Mouse (Mus musculus): ENCODE data around the gene Atp11c.

Atp11c gene

DNA sequence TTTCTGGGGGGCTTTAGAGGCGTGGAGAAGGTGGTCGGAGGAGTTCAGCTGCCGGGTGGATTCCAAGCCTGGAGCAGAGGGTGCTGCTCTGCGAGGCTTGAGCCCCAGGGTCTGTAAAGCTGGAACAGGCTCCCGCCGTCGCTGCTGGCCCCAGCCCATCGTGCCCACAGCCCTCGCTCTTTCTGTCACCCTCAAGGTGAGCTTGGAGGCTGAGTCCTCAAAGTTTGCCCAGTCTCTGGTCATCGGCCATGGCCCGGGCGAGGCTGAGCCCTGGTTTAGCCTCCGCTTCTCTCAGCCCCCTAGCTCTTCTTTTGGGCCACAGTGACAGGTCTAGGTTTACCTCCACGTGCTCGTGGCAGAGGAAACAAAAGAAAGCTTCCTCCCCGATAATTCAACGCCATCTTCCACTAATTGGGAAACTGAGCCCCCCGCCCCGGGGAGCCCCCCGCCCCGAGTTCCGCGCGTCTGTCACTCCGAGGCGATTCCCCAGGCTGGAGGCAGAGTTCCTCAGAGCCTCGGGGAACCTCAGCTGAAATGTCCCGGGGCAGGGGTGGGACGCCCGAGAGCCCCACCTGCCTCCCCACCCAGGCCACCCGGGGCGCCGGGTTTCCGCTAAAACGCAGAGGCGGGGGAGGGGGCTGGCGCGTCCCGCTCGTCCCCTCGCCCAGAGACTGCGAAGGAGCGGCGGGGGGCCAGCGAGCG is 189.3 kb downstream of the Atp11c start:
- ATAC-seq (ENCODE audit: insufficient number of reproducible peaks, low FRiP score, low TSS enrichment): 0 out of 2 replicates have a peak, but pooled peaks have one; percentile 11

GRCm38 (mm10) chrX:60394292-60394691 is 198.2 kb downstream of the Atp11c start:
- ATAC-seq (ENCODE audit: insufficient number of reproducible peaks, low FRiP score, low TSS enrichment): peak; percentile 74

GRCm38 (mm10) chrX:60386852-60387251 is 205.6 kb downstream of the Atp11c start:
- ATAC-seq (ENCODE audit: insufficient number of reproducible peaks, low FRiP score, low TSS enrichment): no peak

GRCm38 (mm10) chrX:60381711-60382110 is 210.8 kb downstream of the Atp11c start:
- ATAC-seq (ENCODE audit: insufficient number of reproducible peaks, low FRiP score, low TSS enrichment): no peak

- ATAC-seq (ENCODE audit: insufficient number of reproducible peaks, low FRiP score, low TSS enrichment): no peak
Measured at GRCm38 (mm10) chrX:60380386-60380785, 212.1 kb downstream of the Atp11c start.

- ATAC-seq (ENCODE audit: insufficient number of reproducible peaks, low FRiP score, low TSS enrichment): no peak
Measured at GRCm38 (mm10) chrX:60348741-60349140, 243.8 kb downstream of the Atp11c start.

GRCm38 (mm10) chrX:60345447-60345846 is 247.1 kb downstream of the Atp11c start:
- ATAC-seq (ENCODE audit: insufficient number of reproducible peaks, low FRiP score, low TSS enrichment): no peak

GRCm38 (mm10) chrX:60344991-60345390 is 247.5 kb downstream of the Atp11c start:
- no peak for ATAC-seq (ENCODE audit: insufficient number of reproducible peaks, low FRiP score, low TSS enrichment)

DNA sequence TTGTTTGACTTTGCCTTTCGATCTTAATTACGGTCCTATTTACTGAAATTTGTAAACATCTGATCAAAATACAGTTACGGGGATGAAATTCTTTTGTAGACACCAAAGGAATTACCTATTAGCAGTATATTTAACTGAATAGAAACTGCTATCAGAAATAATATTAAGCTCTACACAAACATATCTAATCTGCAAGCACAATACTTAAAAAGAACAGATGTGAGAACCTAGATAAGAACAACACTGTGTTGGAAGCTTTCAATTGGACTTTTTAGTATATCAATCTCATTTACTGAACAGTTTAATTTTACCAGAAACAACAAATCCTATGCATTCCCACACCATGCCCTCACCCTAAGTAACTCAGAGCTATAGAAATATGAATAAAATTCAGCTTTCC is 262.8 kb downstream of the Atp11c start:
- ATAC-seq (ENCODE audit: insufficient number of reproducible peaks, low FRiP score, low TSS enrichment): no peak

DNA sequence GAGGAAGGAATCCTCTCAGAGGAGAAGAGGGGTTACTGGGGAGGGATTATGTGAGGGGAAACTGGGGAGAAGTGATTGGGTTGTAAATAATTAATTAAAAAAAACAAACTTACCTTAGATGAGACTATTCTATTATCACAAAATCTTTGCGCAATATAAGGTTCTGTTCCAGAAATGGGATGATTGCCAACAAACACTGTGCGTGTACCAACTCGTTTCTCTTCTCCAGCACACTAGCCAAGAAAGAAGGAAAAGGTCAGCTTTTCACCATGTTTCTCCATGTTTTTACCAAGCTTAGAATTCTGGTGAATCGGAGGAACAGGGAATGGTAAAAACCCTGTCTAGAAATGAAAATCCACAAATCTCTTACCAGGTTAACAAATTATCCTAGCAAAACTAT is 271.2 kb downstream of the Atp11c start:
- ATAC-seq (ENCODE audit: insufficient number of reproducible peaks, low FRiP score, low TSS enrichment): no peak

DNA sequence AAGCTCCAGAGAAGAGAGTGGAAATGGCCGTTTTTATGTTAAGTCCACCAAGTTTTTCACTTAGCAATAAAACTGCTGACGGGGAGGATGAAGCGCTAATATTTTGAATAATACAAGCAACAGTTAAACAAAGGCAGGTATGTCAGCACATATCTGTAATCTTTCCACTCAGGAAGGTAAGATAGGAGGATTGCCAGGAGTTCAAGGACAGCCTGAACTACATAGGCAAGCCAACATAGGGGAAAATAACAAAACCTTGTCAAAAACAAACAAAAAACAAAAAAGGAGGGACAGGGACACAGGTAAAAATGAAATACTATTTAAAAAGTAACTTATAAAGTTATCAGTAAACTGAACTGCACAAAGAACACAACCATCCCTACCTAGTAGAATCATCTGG is 274.8 kb downstream of the Atp11c start:
- no peak for ATAC-seq (ENCODE audit: insufficient number of reproducible peaks, low FRiP score, low TSS enrichment)

- ATAC-seq (ENCODE audit: insufficient number of reproducible peaks, low FRiP score, low TSS enrichment): peak; percentile 75
Measured at GRCm38 (mm10) chrX:60292335-60292734, 300.2 kb downstream of the Atp11c start.

GRCm38 (mm10) chrX:60255346-60255745 is 337.2 kb downstream of the Atp11c start:
- no peak for ATAC-seq (ENCODE audit: insufficient number of reproducible peaks, low FRiP score, low TSS enrichment)

DNA sequence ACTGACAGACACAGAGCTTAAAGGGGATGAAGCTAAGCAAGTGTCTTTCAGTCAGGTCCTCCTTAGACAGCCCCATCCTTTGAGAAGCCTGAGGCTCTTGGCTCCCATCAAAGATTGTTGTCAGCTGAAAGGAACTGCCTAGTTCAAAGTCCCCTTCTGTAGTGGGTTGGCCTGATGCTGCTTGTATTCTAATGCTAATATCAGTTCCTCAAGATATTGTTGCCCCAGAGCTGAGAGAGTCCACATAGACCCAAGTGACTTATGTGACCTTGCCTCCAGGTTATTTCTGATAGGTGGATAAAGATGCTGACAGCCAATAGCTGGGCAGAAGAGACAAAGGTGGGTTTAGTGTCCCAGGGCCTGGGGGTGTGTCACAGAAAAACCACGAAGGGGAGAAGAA is 404.8 kb downstream of the Atp11c start:
- no peak for ATAC-seq (ENCODE audit: insufficient number of reproducible peaks, low FRiP score, low TSS enrichment)

GRCm38 (mm10) chrX:60182611-60183010 is 409.9 kb downstream of the Atp11c start:
- no peak for ATAC-seq (ENCODE audit: insufficient number of reproducible peaks, low FRiP score, low TSS enrichment)

- ATAC-seq (ENCODE audit: insufficient number of reproducible peaks, low FRiP score, low TSS enrichment): no peak; the same call in 1 of the 2 replicates
Measured at GRCm38 (mm10) chrX:60178744-60179458, 413.6 kb downstream of the Atp11c start, which contains the start of gene Mcf2. Mcf2 (minus strand) TSS chrX:60179089.

GRCm38 (mm10) chrX:60178025-60178743 is 414.3 kb downstream of the Atp11c start:
- ATAC-seq (ENCODE audit: insufficient number of reproducible peaks, low FRiP score, low TSS enrichment): 0 out of 2 replicates have a peak, but pooled peaks have one; percentile 20

Data from cerebellum, adult (tissue).